Mouse (Mus musculus) adrenal gland, postnatal 4 days (tissue): ENCODE data around the gene Ncoa3. TPM values are rescaled to one million over a fixed set of nuclear protein-coding genes. Genes with fewer than 3 reads are reported as not detected.

ENCODE experiments used
- DNase-seq, 2 experiments: peaks; one replicate each; pipeline ENCODE4 v3.0.0; 2021 to 2022; ENCODE audit warnings: low spot score in 2 of 2, mixed read lengths in 2 of 2
- total RNA-seq, 2 experiments: library from RNA; stranded (reverse); gene quantifications; 2 replicates each; pipeline ENCODE4 v1.2.3; 2021

Gene Ncoa3
- total RNA-seq, 2 experiments from 2014 or later, result 33.8 to 37.8 TPM

- no peak for DNase-seq
Measured at GRCm38 (mm10) chr2:166097443-166098291, 105.2 kb downstream of the Ncoa3 start.

GRCm38 (mm10) chr2:166098292-166098933 is 106.0 kb downstream of the Ncoa3 start:
- no peak for DNase-seq

GRCm38 (mm10) chr2:166100309-166101262 is 108.2 kb downstream of the Ncoa3 start:
- DNase-seq, result no peak

DNA sequence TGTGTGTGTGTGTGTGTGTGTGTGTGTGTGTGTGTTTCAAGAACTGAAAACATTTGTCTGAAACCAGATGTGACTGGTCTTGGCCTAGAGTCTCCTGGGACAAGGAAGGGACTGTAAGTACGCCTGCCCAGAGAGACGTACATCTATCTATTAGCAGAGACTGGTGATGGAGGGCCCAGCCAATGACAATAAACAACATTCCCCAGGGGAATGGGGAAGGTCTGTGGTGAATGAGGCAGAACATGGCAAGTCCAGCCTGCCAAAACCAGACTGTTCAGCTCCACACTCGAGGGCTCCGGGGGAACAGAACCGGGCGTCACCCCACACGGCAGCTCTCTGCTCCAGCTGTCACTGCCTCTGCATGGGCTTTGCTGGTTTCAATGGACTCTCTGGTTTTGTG is 110.5 kb downstream of the Ncoa3 start:
- DNase-seq, result no peak

DNA sequence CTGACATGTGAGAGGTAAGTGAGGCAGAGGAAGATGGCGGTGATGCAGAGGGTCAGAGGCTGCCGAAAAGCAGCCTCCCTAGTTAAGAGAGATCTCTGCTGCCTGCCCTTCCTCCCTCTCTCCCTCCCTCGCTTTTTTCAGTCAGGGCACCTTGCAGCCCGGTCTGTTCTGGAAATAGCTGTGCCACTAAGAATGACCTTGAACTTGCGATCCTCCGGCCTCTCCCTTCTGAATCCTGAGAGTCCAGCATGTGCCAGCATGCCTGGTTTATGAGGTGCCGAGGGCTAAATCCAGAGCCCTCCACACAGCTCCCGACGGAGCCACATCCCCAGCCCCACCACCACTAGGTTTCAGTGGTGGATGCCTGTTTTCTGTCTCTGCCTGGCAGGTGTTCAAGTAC is 113.5 kb downstream of the Ncoa3 start:
- no peak for DNase-seq

DNA sequence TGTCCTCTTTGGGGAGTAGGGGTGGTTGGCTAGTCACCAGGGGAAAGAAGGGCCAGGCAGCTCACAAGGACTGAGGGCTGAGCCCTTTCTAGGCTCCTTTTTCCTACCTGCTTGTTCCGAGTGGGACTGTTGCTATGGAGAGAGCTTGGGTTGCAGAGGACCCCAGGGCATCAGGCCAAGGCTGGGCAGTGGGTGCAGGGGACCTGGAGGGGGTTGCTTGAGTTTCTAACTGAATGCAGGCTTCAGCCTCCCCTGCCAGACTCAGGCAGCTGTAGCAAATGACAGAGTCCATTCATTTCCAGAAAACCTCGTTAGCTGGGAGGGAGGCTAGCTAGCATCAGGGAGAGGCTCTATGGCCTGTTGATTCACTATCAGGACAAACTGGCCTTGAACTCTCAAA is 114.2 kb downstream of the Ncoa3 start:
- no peak for DNase-seq

DNA sequence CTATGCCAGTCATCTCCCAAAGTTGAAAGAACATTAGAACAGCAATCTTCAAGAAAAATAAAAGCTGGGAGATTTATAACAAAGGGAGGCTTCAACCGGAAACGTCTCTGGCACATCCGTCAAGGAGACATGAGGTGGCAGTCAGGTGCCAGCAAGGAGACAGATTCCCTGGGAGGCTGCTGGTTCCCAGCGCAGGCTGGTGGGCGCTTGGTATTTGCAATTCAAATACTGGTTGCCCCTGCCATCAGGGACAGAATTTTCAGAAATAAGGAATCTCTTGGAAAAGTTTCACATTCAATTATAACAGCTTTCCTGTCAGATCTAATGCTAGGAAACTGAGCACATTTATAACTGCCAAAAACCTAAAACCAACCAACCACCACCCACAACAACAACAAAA is 115.5 kb downstream of the Ncoa3 start:
- DNase-seq, result no peak

- peak; percentile 55 to 79 for DNase-seq
Measured at GRCm38 (mm10) chr2:166108326-166108725, 115.9 kb downstream of the Ncoa3 start.

DNA sequence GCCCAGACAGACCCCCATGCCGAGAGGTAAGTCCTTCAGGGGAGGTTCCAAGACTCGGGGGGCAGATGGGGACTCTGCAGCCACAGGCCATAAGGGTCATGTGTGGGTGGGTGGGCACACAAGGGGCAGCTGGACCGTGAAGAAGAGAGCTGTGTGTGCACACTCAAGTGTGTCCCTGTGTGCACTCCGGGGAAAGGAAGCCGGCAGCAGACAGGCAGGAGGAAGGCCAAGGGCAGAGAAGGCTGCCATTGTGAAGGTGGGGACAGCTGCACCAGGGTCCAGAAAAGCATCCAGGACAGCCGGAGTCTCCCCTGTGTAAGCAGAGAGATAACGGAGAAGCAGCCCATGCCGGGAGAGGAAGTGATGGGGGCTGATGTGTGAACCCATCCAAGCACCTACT is 118.3 kb downstream of the Ncoa3 start:
- DNase-seq, result no peak

DNA sequence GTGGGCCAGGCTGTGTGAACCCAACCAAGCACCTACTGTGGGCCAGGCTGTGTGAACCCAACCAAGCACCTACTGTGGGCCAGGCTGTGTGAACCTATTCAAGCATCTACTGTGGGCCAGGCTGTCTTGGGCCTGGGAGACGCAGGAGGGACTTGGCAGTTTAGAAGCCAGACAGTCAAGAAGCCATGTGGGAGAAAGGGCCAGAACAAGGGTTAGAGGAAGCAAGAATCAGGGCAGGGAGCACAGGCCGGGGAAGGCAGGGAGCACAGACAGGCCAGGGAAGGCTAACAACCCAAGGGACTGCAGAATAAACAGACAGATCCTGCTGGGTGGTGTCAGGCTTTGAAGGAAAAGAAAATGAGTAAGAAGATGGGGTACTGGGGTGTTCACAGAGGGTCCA is 118.8 kb downstream of the Ncoa3 start:
- no peak for DNase-seq

DNA sequence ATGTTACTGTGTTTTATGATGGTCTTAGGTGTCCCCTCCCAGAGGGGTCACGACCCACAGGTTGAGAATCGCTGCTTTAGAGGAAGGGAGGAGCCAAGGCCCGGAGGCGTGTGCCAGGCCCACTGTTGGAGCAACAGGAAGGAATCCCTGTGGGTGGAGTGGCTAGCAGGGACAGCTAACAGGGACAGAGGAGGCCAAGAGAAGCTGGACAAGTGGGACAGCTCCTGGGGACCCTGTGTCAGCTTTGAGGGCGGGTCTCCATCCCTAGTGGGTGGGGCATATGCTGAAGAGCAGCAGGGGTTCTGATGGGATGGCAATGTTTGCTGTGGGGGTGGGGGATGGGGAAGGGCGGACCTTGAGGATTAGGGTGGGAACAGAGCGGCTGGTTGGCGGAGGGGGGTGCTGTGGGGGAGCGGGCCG is 119.4 kb downstream of the Ncoa3 start:
- DNase-seq, result no peak

DNA sequence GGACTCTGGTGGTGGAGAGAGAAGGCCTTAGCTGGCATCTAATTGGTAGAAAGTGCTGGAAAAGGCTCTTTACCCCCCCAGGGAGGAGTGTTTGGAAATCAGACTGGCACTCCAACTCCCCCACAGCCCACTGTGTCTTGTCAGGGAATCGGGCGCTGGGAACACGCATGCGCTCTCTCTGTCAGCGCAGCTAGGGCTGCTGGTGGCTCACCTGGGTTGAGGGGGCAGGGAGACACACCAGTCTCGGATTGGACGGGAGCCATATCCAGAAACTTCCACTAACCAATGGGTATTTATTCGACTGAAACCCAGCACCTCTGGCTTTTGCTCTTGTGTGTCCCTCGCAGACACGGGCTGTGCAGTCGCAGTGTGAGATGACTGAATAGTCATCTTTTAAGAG is 120.5 kb downstream of the Ncoa3 start:
- no peak for DNase-seq

- DNase-seq, result peak; percentile 36 to 47
Measured at GRCm38 (mm10) chr2:166115571-166116277, 123.3 kb downstream of the Ncoa3 start.

GRCm38 (mm10) chr2:166116278-166116608 is 123.8 kb downstream of the Ncoa3 start:
- no peak for DNase-seq

DNA sequence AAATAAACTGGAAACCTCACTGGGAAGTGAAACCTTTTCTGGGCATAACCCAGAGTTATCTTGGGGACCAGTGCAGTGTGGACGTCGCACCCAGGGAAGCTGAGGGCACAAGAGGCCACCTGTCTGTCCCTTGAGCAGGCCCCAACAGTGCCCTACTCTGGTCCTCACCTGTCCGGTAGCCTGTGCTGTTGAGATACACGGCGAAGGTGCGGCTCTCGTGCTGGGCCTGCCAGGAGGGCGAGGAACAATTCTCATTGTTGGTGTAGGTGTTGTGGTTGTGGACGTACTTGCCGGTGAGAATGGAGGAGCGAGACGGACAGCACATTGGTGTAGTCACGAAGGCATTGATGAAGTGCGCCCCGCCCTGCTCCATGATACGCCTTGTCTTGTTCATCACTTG is 124.3 kb downstream of the Ncoa3 start:
- DNase-seq, result no peak

- no peak for DNase-seq
Measured at GRCm38 (mm10) chr2:166119992-166120391, 127.6 kb downstream of the Ncoa3 start.

GRCm38 (mm10) chr2:166121681-166122355 is 129.4 kb downstream of the Ncoa3 start:
- DNase-seq, result no peak

- no peak for DNase-seq
Measured at GRCm38 (mm10) chr2:166122781-166123180, 130.3 kb downstream of the Ncoa3 start.
